Mouse (Mus musculus): ENCODE measurements around the gene Lrrc8d. TPM values are rescaled to one million over a fixed set of nuclear protein-coding genes. Genes with fewer than 3 reads are reported as not detected.

Gene Lrrc8d
- polyA plus RNA-seq, 1 experiment from 2014 or later: 8.9 TPM

GRCm38 (mm10) chr5:105669086-105669485, 30.7 kb upstream of the Lrrc8d start:
- 90% methylated on average over 2 of the region's 2 CpGs for WGBS
- Histone ChIP-seq H3K9me3 (ENCODE audit: control insufficient read depth, low read length) (no peaks in the 10 kb centered on the region), H3K27me3 (replicated peaks; ENCODE audit: control insufficient read depth, insufficient read depth, low read length) (no peaks in the 10 kb centered on the region), H3K4me3 (ENCODE audit: low read length) (no peak overlapping the region), H3K4me2 (ENCODE audit: low read depth, low read length) (no peak overlapping the region), H3K9ac (ENCODE audit: low read depth, low read length) (no peak overlapping the region), H3K27ac (ENCODE audit: low read length) (no peak overlapping the region), H3K36me3 (ENCODE audit: control insufficient read depth, insufficient read depth, low read length) (no peaks in the 10 kb centered on the region), H3K4me1 (ENCODE audit: control insufficient read depth, insufficient read depth, low read length) (no peaks in the 10 kb centered on the region)
- no peak for ATAC-seq

DNA sequence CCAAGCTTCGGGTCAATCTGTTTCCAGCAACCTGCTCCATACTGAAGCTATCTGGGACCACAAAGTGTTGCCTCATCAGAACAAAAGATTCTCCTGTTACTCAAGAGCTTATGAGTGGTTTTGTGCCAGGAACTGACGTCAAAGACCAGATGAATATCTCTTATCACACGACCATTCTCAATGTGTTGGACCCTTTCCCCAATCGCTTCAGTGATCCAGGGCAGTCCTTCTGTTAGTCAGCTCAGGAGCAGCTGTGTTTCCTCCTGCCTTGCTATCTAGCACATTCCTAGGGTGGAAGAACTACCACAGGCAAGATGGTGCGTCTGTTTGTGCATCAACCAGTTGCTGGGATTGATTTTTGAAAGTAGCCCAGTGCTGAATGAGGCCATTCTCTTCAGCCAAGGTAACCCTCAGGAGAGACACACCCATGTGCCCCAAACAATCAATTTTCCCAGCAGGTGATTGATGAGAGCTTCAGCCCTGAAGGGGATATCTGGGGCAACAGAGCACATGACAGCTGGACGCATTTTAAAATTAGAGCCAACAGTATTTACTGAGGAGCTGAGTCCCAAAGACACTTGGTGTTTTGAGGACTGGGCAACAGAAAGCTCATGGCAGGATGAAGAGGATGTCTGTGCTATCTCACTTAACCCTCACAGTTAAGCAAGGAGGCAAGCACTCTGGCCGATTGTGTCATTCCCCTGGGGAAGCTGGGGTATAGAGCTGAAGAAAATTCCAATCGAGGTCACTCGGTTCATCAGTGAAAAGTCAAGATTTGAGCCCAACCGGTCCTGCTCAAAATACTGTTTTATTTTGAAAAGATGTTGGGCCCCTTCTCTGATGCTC, 30.0 kb upstream of the Lrrc8d start:
- no peak overlapping the region for H3K27ac ChIP-seq (ENCODE audit: low read length)
- no peaks in the 10 kb centered on the region for H3K27me3 ChIP-seq (replicated peaks; ENCODE audit: control insufficient read depth, insufficient read depth, low read length)
- H3K9me3 ChIP-seq (ENCODE audit: control insufficient read depth, low read length): no peaks in the 10 kb centered on the region
- no peak overlapping the region for H3K4me3 ChIP-seq (ENCODE audit: low read length)
- H3K9ac ChIP-seq (ENCODE audit: low read depth, low read length): no peak overlapping the region
- no peaks in the 10 kb centered on the region for H3K36me3 ChIP-seq (ENCODE audit: control insufficient read depth, insufficient read depth, low read length)
- H3K4me2 ChIP-seq (ENCODE audit: low read depth, low read length): no peak overlapping the region
- no peak for ATAC-seq
- 65% methylated on average over 10 of the region's 10 CpGs for WGBS
- no peaks in the 10 kb centered on the region for H3K4me1 ChIP-seq (ENCODE audit: control insufficient read depth, insufficient read depth, low read length)

DNA sequence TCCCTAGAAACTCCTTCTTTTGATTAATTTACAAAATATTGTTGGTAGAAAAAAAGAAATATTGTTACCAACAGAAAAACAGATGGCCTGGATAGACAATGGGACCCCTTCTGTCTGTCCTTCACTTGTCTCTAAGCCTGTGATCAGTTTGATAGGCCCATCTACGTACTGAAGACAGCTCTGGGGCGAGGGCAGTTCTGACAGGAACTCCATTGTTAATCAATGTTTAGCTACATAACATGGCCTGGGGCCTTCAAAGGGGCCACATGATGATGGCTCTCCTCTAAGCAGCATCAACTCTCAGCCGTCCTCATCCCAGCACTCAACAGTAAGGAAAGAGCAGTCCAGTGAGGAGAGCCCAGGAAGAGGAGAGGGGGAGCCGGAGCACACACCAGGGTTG, 27.4 kb upstream of the Lrrc8d start:
- Histone ChIP-seq H3K4me2 (ENCODE audit: low read depth, low read length) (no peak overlapping the region), H3K4me1 (ENCODE audit: control insufficient read depth, insufficient read depth, low read length) (no peaks in the 10 kb centered on the region), H3K9me3 (ENCODE audit: control insufficient read depth, low read length) (no peaks in the 10 kb centered on the region), H3K4me3 (ENCODE audit: low read length) (no peak overlapping the region), H3K27me3 (replicated peaks; ENCODE audit: control insufficient read depth, insufficient read depth, low read length) (no peaks in the 10 kb centered on the region), H3K9ac (ENCODE audit: low read depth, low read length) (no peak overlapping the region), H3K36me3 (ENCODE audit: control insufficient read depth, insufficient read depth, low read length) (no peaks in the 10 kb centered on the region), H3K27ac (ENCODE audit: low read length) (no peak overlapping the region)
- ATAC-seq: no peak
- WGBS: 64% methylated on average over 4 of the region's 4 CpGs

GRCm38 (mm10) chr5:105675511-105675910, 24.3 kb upstream of the Lrrc8d start:
- WGBS: 86% methylated on average over 4 of the region's 4 CpGs
- no peak overlapping the region for H3K27ac ChIP-seq (ENCODE audit: low read length)

GRCm38 (mm10) chr5:105677071-105677470, 22.7 kb upstream of the Lrrc8d start:
- ATAC-seq: no peak
- no peak overlapping the region for H3K4me3 ChIP-seq (ENCODE audit: low read length)

More at GRCm38 (mm10) chr5:105675511-105675910, 24.3 kb upstream of the Lrrc8d start:
- Histone ChIP-seq H3K4me3 (ENCODE audit: low read length) (no peak overlapping the region), H3K4me2 (ENCODE audit: low read depth, low read length) (no peak overlapping the region), H3K27me3 (replicated peaks; ENCODE audit: control insufficient read depth, insufficient read depth, low read length) (no peaks in the 10 kb centered on the region), H3K9me3 (ENCODE audit: control insufficient read depth, low read length) (no peaks in the 10 kb centered on the region), H3K36me3 (ENCODE audit: control insufficient read depth, insufficient read depth, low read length) (no peaks in the 10 kb centered on the region), H3K4me1 (ENCODE audit: control insufficient read depth, insufficient read depth, low read length) (0 out of 2 replicates have a peak, but pooled peaks cover 4% of the 10 kb centered on the region), H3K9ac (ENCODE audit: low read depth, low read length) (no peak overlapping the region)
- ATAC-seq: no peak

GRCm38 (mm10) chr5:105678243-105678642, 21.5 kb upstream of the Lrrc8d start:
- 0 out of 2 replicates have a peak, but pooled peaks cover 4% of the 10 kb centered on the region for H3K4me1 ChIP-seq (ENCODE audit: control insufficient read depth, insufficient read depth, low read length)
- H3K27me3 ChIP-seq (replicated peaks; ENCODE audit: control insufficient read depth, insufficient read depth, low read length): no peaks in the 10 kb centered on the region
- H3K4me3 ChIP-seq (ENCODE audit: low read length): no peak overlapping the region
- H3K4me2 ChIP-seq (ENCODE audit: low read depth, low read length): no peak overlapping the region
- H3K9me3 ChIP-seq (ENCODE audit: control insufficient read depth, low read length): no peaks in the 10 kb centered on the region
- ATAC-seq: no peak
- H3K27ac ChIP-seq (ENCODE audit: low read length): no peak overlapping the region
- H3K9ac ChIP-seq (ENCODE audit: low read depth, low read length): no peak overlapping the region
- 85% methylated on average over 8 of the region's 8 CpGs for WGBS
- H3K36me3 ChIP-seq (ENCODE audit: control insufficient read depth, insufficient read depth, low read length): no peaks in the 10 kb centered on the region

More at GRCm38 (mm10) chr5:105677071-105677470, 22.7 kb upstream of the Lrrc8d start:
- Histone ChIP-seq H3K27me3 (replicated peaks; ENCODE audit: control insufficient read depth, insufficient read depth, low read length) (no peaks in the 10 kb centered on the region), H3K9me3 (ENCODE audit: control insufficient read depth, low read length) (no peaks in the 10 kb centered on the region), H3K4me2 (ENCODE audit: low read depth, low read length) (no peak overlapping the region), H3K36me3 (ENCODE audit: control insufficient read depth, insufficient read depth, low read length) (no peaks in the 10 kb centered on the region), H3K27ac (ENCODE audit: low read length) (no peak overlapping the region), H3K9ac (ENCODE audit: low read depth, low read length) (no peak overlapping the region), H3K4me1 (ENCODE audit: control insufficient read depth, insufficient read depth, low read length) (0 out of 2 replicates have a peak, but pooled peaks cover 4% of the 10 kb centered on the region)
- 93% methylated on average over 2 of the region's 2 CpGs for WGBS

DNA sequence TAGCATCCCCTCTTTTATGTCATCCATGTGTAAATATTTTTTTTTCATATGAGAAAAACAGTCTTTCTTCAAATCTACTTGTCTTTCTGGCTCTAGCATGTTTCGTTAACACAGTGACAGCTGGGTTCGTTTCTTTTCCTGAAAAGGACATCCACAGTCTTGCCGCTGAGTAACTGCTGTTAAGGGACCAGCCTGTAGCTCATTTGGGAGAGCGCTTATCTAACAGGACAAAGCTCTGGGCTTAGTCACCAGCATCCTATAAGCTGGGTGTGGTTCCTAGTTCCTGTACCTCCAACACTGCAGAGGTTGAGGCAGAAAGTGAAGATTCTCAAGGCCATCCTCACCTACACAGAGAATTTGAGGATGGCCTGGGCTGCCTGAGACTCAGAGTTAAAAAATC, 20.5 kb upstream of the Lrrc8d start:
- Histone ChIP-seq H3K4me3 (ENCODE audit: low read length) (no peak overlapping the region), H3K4me2 (ENCODE audit: low read depth, low read length) (no peak overlapping the region), H3K27ac (ENCODE audit: low read length) (no peak overlapping the region), H3K4me1 (ENCODE audit: control insufficient read depth, insufficient read depth, low read length) (0 out of 2 replicates have a peak, but pooled peaks cover 4% of the 10 kb centered on the region), H3K36me3 (ENCODE audit: control insufficient read depth, insufficient read depth, low read length) (no peaks in the 10 kb centered on the region), H3K9me3 (ENCODE audit: control insufficient read depth, low read length) (no peaks in the 10 kb centered on the region), H3K27me3 (replicated peaks; ENCODE audit: control insufficient read depth, insufficient read depth, low read length) (no peaks in the 10 kb centered on the region), H3K9ac (ENCODE audit: low read depth, low read length) (no peak overlapping the region)
- WGBS: 54% methylated on average over 4 of the region's 4 CpGs
- ATAC-seq: no peak

DNA sequence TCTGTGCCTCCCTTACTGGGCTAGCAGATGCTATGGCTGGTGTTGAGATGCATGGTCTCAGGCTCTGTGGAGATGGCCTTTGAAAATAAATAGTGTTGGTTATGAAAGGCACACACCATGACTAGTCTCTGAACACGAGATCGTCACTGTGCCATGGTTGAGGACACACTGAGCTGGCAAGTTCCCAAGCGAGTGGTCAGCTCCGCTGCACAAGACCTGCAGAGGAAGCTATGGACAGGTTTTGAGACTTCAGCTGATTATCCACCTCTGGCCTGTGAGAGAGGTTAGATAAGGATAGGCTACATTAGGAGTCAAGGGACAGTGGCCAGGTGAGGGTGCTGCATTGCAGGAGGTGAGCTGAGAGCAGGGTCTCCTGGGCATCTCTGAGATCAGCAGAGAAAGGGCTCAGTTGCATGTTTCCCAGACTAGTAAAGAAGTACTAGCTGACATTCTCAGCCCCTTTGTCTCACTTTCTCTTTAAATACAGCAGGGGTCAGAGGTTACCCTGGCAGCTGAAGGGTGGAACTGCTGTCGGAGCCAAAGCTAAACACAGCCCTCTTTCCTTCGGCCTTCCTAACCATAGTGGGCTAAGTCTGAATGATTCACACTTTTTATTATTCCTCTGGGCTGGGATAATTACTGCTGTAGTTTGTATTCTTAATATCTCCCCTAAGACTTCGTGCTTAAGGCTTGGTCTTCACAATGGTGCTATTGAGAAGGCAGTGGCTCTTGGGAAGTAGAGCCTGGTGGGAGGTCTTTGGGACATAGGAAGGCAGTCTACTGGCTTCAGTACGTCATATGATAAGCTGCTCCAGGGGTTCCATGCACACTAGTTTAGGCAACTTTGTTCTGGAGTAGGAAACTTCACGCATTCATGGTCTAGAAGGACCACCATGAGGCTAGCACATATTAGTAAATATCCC, 19.6 kb upstream of the Lrrc8d start:
- Histone ChIP-seq H3K4me2 (ENCODE audit: low read depth, low read length) (no peak overlapping the region), H3K9ac (ENCODE audit: low read depth, low read length) (no peak overlapping the region), H3K27ac (ENCODE audit: low read length) (no peak overlapping the region), H3K27me3 (replicated peaks; ENCODE audit: control insufficient read depth, insufficient read depth, low read length) (no peaks in the 10 kb centered on the region), H3K4me3 (ENCODE audit: low read length) (no peak overlapping the region), H3K36me3 (ENCODE audit: control insufficient read depth, insufficient read depth, low read length) (no peaks in the 10 kb centered on the region), H3K9me3 (ENCODE audit: control insufficient read depth, low read length) (no peaks in the 10 kb centered on the region), H3K4me1 (ENCODE audit: control insufficient read depth, insufficient read depth, low read length) (0 out of 2 replicates have a peak, but pooled peaks cover 7% of the 10 kb centered on the region)
- ATAC-seq: no peak
- 65% methylated on average over 9 of the region's 9 CpGs for WGBS

DNA sequence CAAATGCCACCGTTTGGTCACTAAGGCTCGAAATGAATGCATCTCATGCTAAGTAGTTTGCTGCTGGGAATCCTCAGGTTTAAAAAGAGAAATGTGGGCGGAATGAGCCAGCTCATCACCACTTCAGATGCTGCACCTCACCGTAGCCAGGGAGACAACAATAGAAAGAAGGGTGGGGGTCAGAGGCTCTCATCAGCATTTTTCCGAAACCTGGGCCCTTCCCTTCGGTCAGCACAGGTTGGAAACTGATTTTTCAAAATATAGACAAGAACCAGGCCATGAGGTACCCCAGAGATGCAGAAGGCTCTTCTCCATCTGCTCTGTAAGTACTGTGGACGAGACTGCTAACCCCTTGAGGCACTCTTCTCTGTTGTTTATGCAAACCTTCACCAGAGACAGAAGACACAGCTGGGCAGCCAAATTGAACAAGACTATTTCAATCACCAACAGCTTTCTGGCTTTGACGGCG, 17.6 kb upstream of the Lrrc8d start:
- Histone ChIP-seq H3K36me3 (ENCODE audit: control insufficient read depth, insufficient read depth, low read length) (no peaks in the 10 kb centered on the region), H3K27me3 (replicated peaks; ENCODE audit: control insufficient read depth, insufficient read depth, low read length) (no peaks in the 10 kb centered on the region), H3K4me2 (ENCODE audit: low read depth, low read length) (no peak overlapping the region), H3K9ac (ENCODE audit: low read depth, low read length) (no peak overlapping the region), H3K4me3 (ENCODE audit: low read length) (no peak overlapping the region), H3K27ac (ENCODE audit: low read length) (no peak overlapping the region), H3K4me1 (ENCODE audit: control insufficient read depth, insufficient read depth, low read length) (0 out of 2 replicates have a peak, but pooled peaks cover 8% of the 10 kb centered on the region), H3K9me3 (ENCODE audit: control insufficient read depth, low read length) (no peaks in the 10 kb centered on the region)
- no peak for ATAC-seq
- 58% methylated on average over 9 of the region's 9 CpGs for WGBS
